Mouse (Mus musculus): ENCODE results near the gene Pnpla1.

- TF ChIP-seq CTCF (IDR thresholded peaks at IDR 0.05; ENCODE audit: low read depth): no peak
- TF ChIP-seq EP300 (IDR thresholded peaks at IDR 0.05; ENCODE audit: low read depth): no peak
Observed at GRCm38 (mm10) chr17:28815384-28816004, 42.7 kb upstream of the Pnpla1 start.

All from liver, postnatal 0 days (tissue).